Mouse (Mus musculus): ENCODE results near the gene Inava. TPM values are rescaled to one million over a fixed set of nuclear protein-coding genes. Genes with fewer than 3 reads are reported as not detected.

The Inava gene
- not detected for total RNA-seq (2023)

DNA sequence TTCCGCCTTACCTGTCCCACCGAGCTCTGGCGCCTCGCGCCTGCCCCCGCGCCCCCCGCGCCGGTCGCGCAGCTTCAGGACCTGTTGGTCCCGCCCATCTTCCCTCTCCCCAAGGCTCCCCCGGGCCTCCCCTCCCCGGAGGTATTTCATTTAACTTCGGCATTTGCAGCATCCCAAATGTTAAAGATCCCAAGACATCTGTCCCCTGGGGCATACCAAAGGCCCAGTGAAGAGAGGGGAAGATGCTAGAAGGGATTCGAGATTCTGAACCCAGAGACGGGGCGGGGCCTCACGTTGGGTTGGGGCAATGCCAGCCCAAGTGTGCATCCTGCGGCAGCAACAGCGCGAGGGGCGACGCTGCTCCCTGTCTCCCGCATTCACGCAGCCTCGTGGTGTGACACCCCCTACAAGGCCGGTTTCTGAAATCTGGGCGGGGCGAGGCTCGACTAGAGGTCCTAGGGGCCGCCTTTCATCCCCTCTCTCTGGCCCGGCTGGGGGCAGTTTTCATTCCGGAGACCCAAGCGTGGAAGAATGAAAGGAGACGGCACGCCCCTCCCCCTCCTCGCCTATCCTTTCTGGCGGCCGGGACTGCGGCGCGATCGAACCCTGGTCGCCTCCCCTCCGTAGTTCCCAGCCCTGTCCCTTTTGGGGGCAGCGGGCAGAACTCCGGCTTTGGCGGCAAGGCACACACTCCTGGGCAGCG, at the start of gene Inava:
TSS of gene Inava (minus strand) at position 373 of the 703 bp plus-strand sequence.

DNA sequence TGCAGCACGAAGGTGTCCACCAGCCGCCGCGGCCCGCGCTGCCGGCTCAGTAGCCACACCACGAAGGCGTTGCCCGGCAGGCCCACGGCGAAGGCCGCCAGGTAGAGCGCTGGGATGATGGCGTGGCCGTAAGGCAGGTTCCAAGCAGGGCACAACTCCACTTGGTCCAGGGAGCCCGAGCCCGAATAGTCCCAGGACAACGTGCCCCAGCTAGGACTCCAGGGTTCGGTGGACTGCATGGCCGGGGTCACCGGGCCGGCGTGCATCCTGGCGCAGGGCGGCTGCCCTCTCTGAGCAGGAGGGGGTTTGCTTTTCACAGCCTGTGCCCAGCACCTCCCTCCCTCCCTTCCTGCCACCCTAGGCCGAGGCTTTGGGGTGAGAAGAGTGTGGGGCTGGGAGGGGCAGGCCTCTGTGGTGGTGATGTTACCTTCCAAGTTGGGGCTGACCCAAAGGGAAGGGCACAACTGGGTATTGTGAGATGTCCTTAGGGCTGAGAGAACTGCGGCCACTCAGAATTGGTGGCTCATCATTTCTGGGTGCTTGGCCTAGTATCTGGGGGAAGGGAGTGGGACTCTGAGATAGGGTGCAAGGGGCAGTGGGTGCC, 26.7 kb upstream of the Inava start, which contains the start of gene Gpr25:
TSS of gene Gpr25 (minus strand) at position 239 of the 604 bp plus-strand sequence.

DNA sequence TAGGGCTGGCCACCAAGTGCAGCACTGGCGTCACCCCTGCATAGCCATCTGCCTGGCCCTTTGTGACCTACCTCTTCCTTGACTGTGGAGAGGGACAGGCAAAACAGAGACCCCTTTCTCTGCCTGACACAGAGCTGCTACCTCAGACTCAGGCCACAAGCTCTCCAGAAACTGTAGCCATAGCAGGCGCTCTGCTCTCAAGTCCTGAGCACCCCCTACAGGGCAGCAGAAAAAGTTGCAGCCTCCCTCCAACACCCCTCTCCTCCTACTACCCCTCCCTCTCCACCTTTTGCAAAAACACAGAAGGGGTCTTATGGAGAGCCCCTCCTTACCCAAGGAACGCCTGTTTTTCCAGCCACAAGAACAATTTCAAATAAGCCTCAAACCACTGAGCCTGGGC, 21.3 kb downstream of the Inava start, which contains the start of gene Mroh3:
TSS of gene Mroh3 (minus strand) at position 26 of the 400 bp plus-strand sequence.

Other genes starting within 250 kb of the Inava start
- not detected for gene Igfn1, start 227.9 kb downstream of the Inava start, total RNA-seq (2023)
- 11.6 TPM for gene Tmem9, start 226.1 kb downstream of the Inava start, total RNA-seq (2023)
- gene Ascl5, start 183.5 kb downstream of the Inava start, total RNA-seq (2023) = not detected
- not detected for gene Cacna1s, start 181.5 kb downstream of the Inava start, total RNA-seq (2023)
- 376 TPM for gene Kif21b, start 102.9 kb downstream of the Inava start, total RNA-seq (2023)
- not detected for gene Mroh3, start 21.4 kb downstream of the Inava start, total RNA-seq (2023)
- gene Gpr25, start 26.6 kb upstream of the Inava start, total RNA-seq (2023) = 0.74 TPM
- gene Camsap2, start 111.8 kb upstream of the Inava start, total RNA-seq (2023) = 48.3 TPM
- 9.8 TPM for gene Ddx59, start 181.0 kb upstream of the Inava start, total RNA-seq (2023)
- gene Kif14, start 232.1 kb upstream of the Inava start, total RNA-seq (2023) = 0.35 TPM

Measured in CD4-positive naive resting alpha-beta T cell, adult 57 days (primary cell).